Mouse (Mus musculus): ENCODE results near the gene Thap12.
A peak's percentile ranks its signal among the peaks of the same experiment; 100 is the strongest.

Gene Thap12

GRCm38 (mm10) chr7:98698041-98698440 is 4.9 kb upstream of the Thap12 start:
- DNase-seq (ENCODE audit: low read depth): no peak

- DNase-seq (ENCODE audit: low read depth): peak; percentile 66
These were observed 4.3 kb upstream of the Thap12 start for GRCm38 (mm10) chr7:98698590-98698989.

- peak; percentile 58 for DNase-seq (ENCODE audit: low read depth)
These were observed 1.1 kb upstream of the Thap12 start for GRCm38 (mm10) chr7:98701771-98702170.

- DNase-seq (ENCODE audit: low read depth): peak; percentile 71
These were observed 520 bp downstream of the Thap12 start for GRCm38 (mm10) chr7:98703365-98703881.

- DNase-seq (ENCODE audit: low read depth): peak; percentile 42
These were observed 1.4 kb downstream of the Thap12 start for GRCm38 (mm10) chr7:98704276-98704675.

GRCm38 (mm10) chr7:98713661-98714060 is 10.8 kb downstream of the Thap12 start:
- DNase-seq (ENCODE audit: low read depth): no peak

- DNase-seq (ENCODE audit: low read depth): peak; percentile 29
These were observed 14.5 kb downstream of the Thap12 start for GRCm38 (mm10) chr7:98717438-98717837.

GRCm38 (mm10) chr7:98719761-98720160 is 16.9 kb downstream of the Thap12 start:
- no peak for DNase-seq (ENCODE audit: low read depth)

GRCm38 (mm10) chr7:98720731-98721130 is 17.8 kb downstream of the Thap12 start:
- DNase-seq (ENCODE audit: low read depth): no peak

- no peak for DNase-seq (ENCODE audit: low read depth)
These were observed 18.3 kb downstream of the Thap12 start for GRCm38 (mm10) chr7:98721172-98721571.

GRCm38 (mm10) chr7:98721623-98722022 is 18.7 kb downstream of the Thap12 start:
- DNase-seq (ENCODE audit: low read depth): no peak

- no peak for DNase-seq (ENCODE audit: low read depth)
These were observed 22.8 kb downstream of the Thap12 start for GRCm38 (mm10) chr7:98725686-98726195.

- DNase-seq (ENCODE audit: low read depth): no peak
These were observed 25.1 kb downstream of the Thap12 start for GRCm38 (mm10) chr7:98727986-98728385.

- no peak for DNase-seq (ENCODE audit: low read depth)
These were observed 25.6 kb downstream of the Thap12 start for GRCm38 (mm10) chr7:98728499-98728898.

GRCm38 (mm10) chr7:98729661-98730271 is 26.9 kb downstream of the Thap12 start:
- no peak for DNase-seq (ENCODE audit: low read depth)

- no peak for DNase-seq (ENCODE audit: low read depth)
These were observed 31.1 kb downstream of the Thap12 start for GRCm38 (mm10) chr7:98733958-98734357.

- no peak for DNase-seq (ENCODE audit: low read depth)
These were observed 32.0 kb downstream of the Thap12 start for GRCm38 (mm10) chr7:98734876-98735275.

GRCm38 (mm10) chr7:98736780-98737550 is 34.1 kb downstream of the Thap12 start:
- DNase-seq (ENCODE audit: low read depth): no peak

- DNase-seq (ENCODE audit: low read depth): no peak
These were observed 37.5 kb downstream of the Thap12 start for GRCm38 (mm10) chr7:98740363-98740762.

- DNase-seq (ENCODE audit: low read depth): peak; percentile 75
These were observed 40.4 kb downstream of the Thap12 start for GRCm38 (mm10) chr7:98743312-98743711.

- DNase-seq (ENCODE audit: low read depth): no peak
These were observed 47.5 kb downstream of the Thap12 start for GRCm38 (mm10) chr7:98750404-98750803.

GRCm38 (mm10) chr7:98752680-98753079 is 49.8 kb downstream of the Thap12 start:
- DNase-seq (ENCODE audit: low read depth): no peak

GRCm38 (mm10) chr7:98756050-98756449 is 53.1 kb downstream of the Thap12 start:
- no peak for DNase-seq (ENCODE audit: low read depth)

Measured in induced T-regulatory cell, adult 2 months (primary cell).